Mouse (Mus musculus) CH12.LX (cell line): ENCODE data around the gene Xiap. TPM values are rescaled to one million over a fixed set of nuclear protein-coding genes. Genes with fewer than 3 reads are reported as not detected.

Experiments
- DNase-seq: peaks from one replicate; pipeline ENCODE4 v3.0.0-alpha.2; 2013; ENCODE audit errors: extremely low read depth
- H3K27ac ChIP-seq: 2 replicates; pipeline ENCODE4 v1.5.1; 2012; ENCODE audit warnings: low read depth, mild to moderate bottlenecking, control low read depth, moderate library complexity; ENCODE audit not compliant: insufficient read depth
- H3K27me3 ChIP-seq: replicated peaks from 2 replicates; pipeline ENCODE3; 2012; ENCODE audit warnings: inconsistent platforms
- H3K36me3 ChIP-seq, 2 experiments: replicated peaks in 1 of 2; 2 replicates each; pipeline versions ENCODE3 to v1.6.1; 2012; ENCODE audit warnings: inconsistent platforms in 1 of 2, low read length in 1 of 2, mild to moderate bottlenecking in 1 of 2, mixed read lengths in 1 of 2, moderate library complexity in 1 of 2; ENCODE audit not compliant: control insufficient read depth in 1 of 2, insufficient read depth in 1 of 2
- H3K4me1 ChIP-seq, 2 experiments: 2 replicates each; pipeline ENCODE4 v1.6.1; 2012; ENCODE audit warnings: inconsistent platforms in 1 of 2, moderate library complexity in 1 of 2; ENCODE audit not compliant: insufficient read depth in 2 of 2, control insufficient read depth in 1 of 2
- H3K4me2 ChIP-seq: 2 replicates; pipeline ENCODE4 v1.6.1; 2012; ENCODE audit warnings: low read depth, mild to moderate bottlenecking, control low read depth; ENCODE audit not compliant: poor library complexity, insufficient read depth, severe bottlenecking
- H3K4me3 ChIP-seq, 3 experiments: fragments of 150-350 bp in 1 of 3; sonication (generic) in 1 of 3; replicated peaks in 1 of 3; 2 replicates each; pipeline versions ENCODE3 to v1.5.1; 2011 to 2012; ENCODE audit warnings: low read depth in 2 of 3, low read length in 2 of 3, mild to moderate bottlenecking in 2 of 3, moderate library complexity in 2 of 3, control low read depth in 1 of 3, improper control_type of control experiment in 1 of 3, inconsistent platforms in 1 of 3, mixed read lengths in 1 of 3; ENCODE audit not compliant: poor library complexity in 1 of 3
- H3K79me2 ChIP-seq: replicated peaks from 2 replicates; pipeline ENCODE4 v1.6.1; 2012; ENCODE audit warnings: mild to moderate bottlenecking, moderate library complexity; ENCODE audit not compliant: control insufficient read depth, poor library complexity, insufficient read depth, severe bottlenecking; ENCODE audit errors: extremely low read depth
- H3K9ac ChIP-seq: 2 replicates; pipeline ENCODE4 v1.6.1; 2012; ENCODE audit warnings: low read depth, mild to moderate bottlenecking, control low read depth, moderate library complexity; ENCODE audit not compliant: insufficient read depth
- H3K9me3 ChIP-seq: replicated peaks from 2 replicates; pipeline ENCODE3; 2012; ENCODE audit warnings: low read length, inconsistent platforms, mixed read lengths
- CHD2 ChIP-seq: IDR thresholded peaks from 2 replicates; pipeline ENCODE4 v1.6.1; 2011; ENCODE audit warnings: low read length, improper control_type of control experiment
- E2F4 ChIP-seq: IDR thresholded peaks from 2 replicates; pipeline ENCODE4 v1.6.1; 2011; ENCODE audit warnings: low read depth, low read length, improper control_type of control experiment; ENCODE audit not compliant: insufficient replicate concordance
- EP300 ChIP-seq: IDR thresholded peaks from 2 replicates; pipeline ENCODE4 v1.6.1; 2011; ENCODE audit warnings: low read length, improper control_type of control experiment
- ETS1 ChIP-seq: conservative IDR thresholded peaks from 2 replicates; pipeline ENCODE4 v1.6.1; 2012; ENCODE audit warnings: low read depth, mild to moderate bottlenecking, inconsistent platforms, low read length, improper control_type of control experiment, moderate library complexity
- HCFC1 ChIP-seq: IDR thresholded peaks from 2 replicates; pipeline ENCODE4 v1.6.1; 2012; ENCODE audit warnings: low read depth, mild to moderate bottlenecking, inconsistent platforms, low read length, improper control_type of control experiment
- IRF4 ChIP-seq: IDR thresholded peaks from 2 replicates; pipeline ENCODE4 v1.6.1; 2014; ENCODE audit warnings: low read depth, mild to moderate bottlenecking, inconsistent platforms, low read length, improper control_type of control experiment
- JUN ChIP-seq: IDR thresholded peaks from 2 replicates; pipeline ENCODE4 v1.6.1; 2011; ENCODE audit warnings: low read depth, mild to moderate bottlenecking, low read length, improper control_type of control experiment, moderate library complexity; ENCODE audit not compliant: insufficient read depth
- KAT2A ChIP-seq: IDR thresholded peaks from 2 replicates; pipeline ENCODE4 v1.6.1; 2012; ENCODE audit warnings: low read length, improper control_type of control experiment, inconsistent platforms; ENCODE audit not compliant: insufficient replicate concordance
- MAFK ChIP-seq: IDR thresholded peaks from 2 replicates; pipeline ENCODE4 v1.6.1; 2011; ENCODE audit warnings: low read length, improper control_type of control experiment; ENCODE audit not compliant: insufficient replicate concordance
- MEF2A ChIP-seq: IDR thresholded peaks from 2 replicates; pipeline ENCODE4 v1.6.1; 2014; ENCODE audit warnings: low read depth, mild to moderate bottlenecking, inconsistent platforms, low read length, improper control_type of control experiment, borderline replicate concordance
- MYC ChIP-seq: IDR thresholded peaks from 2 replicates; pipeline ENCODE4 v1.6.1; 2011; ENCODE audit warnings: low read depth, mild to moderate bottlenecking, improper control_type of control experiment, low read length
- POLR2A ChIP-seq: IDR thresholded peaks from 2 replicates; pipeline ENCODE4 v1.6.1; 2011; ENCODE audit warnings: low read depth, mild to moderate bottlenecking, improper control_type of control experiment, low read length
- SIN3A ChIP-seq: IDR thresholded peaks from 2 replicates; pipeline ENCODE4 v1.6.1; 2012; ENCODE audit warnings: low read length, improper control_type of control experiment, inconsistent platforms
- TCF12 ChIP-seq: IDR thresholded peaks from 2 replicates; pipeline ENCODE4 v1.6.1; 2014; ENCODE audit warnings: low read depth, mild to moderate bottlenecking, inconsistent platforms, low read length, improper control_type of control experiment
- UBTF ChIP-seq: IDR thresholded peaks from 2 replicates; pipeline ENCODE4 v1.6.1; 2012; ENCODE audit warnings: low read depth, mild to moderate bottlenecking, inconsistent platforms, low read length, improper control_type of control experiment, moderate library complexity
- ZKSCAN1 ChIP-seq: IDR thresholded peaks from 2 replicates; pipeline ENCODE4 v1.6.1; 2012; ENCODE audit warnings: low read depth, inconsistent platforms, low read length, improper control_type of control experiment, borderline replicate concordance
- ZNF384 ChIP-seq: IDR thresholded peaks from 2 replicates; pipeline ENCODE4 v1.6.1; 2012; ENCODE audit warnings: low read depth, low read length, improper control_type of control experiment, inconsistent platforms
- dilution Hi-C: fragments of 300-500 bp; cut with MboI; formaldehyde crosslinking; loops from 2 replicates; pipeline ENCODE4 v1.14.3; 2020; ENCODE audit warnings: low sequenced_read_pairs; ENCODE audit not compliant: extremely low pct_unique_long_range_greater_than_20kb, extremely low pct_ligation_motif_present
- in situ Hi-C: fragments of 300-500 bp; cut with MboI; formaldehyde crosslinking; loops from 3 replicates; pipeline ENCODE4 v1.14.3; 2019; ENCODE audit warnings: low sequenced_read_pairs, low pct_ligation_motif_present, low pct_unique_long_range_greater_than_20kb, mixed read lengths
- polyA plus RNA-seq: library from polyadenylated mRNA; unstranded; fragments of >175 nt; gene quantifications from 2 replicates; pipeline ENCODE4 v1.2.1, GENCODE M21; 2012; ENCODE audit warnings: low read depth; ENCODE audit not compliant: insufficient read length
- total RNA-seq, 2 experiments: library from RNA; depleted of rRNA; stranded (reverse); fragments of 300-350 nt in 1 of 2; fragments of >200 nt in 1 of 2; gene quantifications; 2 replicates each; pipeline ENCODE4 v1.2.3; 2012 to 2014

Gene Xiap
- total and polyA plus RNA-seq, 3 experiments, result 11.7 to 26.7 (median 17.9) TPM

GRCm38 (mm10) chrX:42068875-42069257, 9.4 kb downstream of the Xiap start:
- H3K4me1 ChIP-seq, result peaks cover 0 to 9% of the 10 kb centered on the region in 2 experiments; a peak in 2 of 4 replicates
- peak overlapping the region; percentile 86 for H3K9ac ChIP-seq
- H3K79me2 ChIP-seq, result peaks cover 24% of the 10 kb centered on the region
- in situ Hi-C loops, result no loop called here
- H3K27ac ChIP-seq, result no peak overlapping the region; the same call in none of the 2 replicates
- no peaks in the 10 kb centered on the region for H3K9me3 ChIP-seq
- dilution Hi-C loops, result no loop called here
- DNase-seq, result peak; percentile 34
- TF ChIP-seq TCF12, result no peak
- no peak for TF ChIP-seq MEF2A
- TF ChIP-seq ETS1, result no peak
- TF ChIP-seq ZNF384, result peak; percentile 25; the same call in 1 of the 2 replicates
- no peak for TF ChIP-seq ZKSCAN1
- no peak for TF ChIP-seq EP300
- no peak for TF ChIP-seq HCFC1
- peaks cover 0 to 8% of the 10 kb centered on the region in 2 experiments for H3K36me3 ChIP-seq
- H3K4me3 ChIP-seq, result peak overlapping the region; percentile 43 to 72 (median 61)
- H3K4me2 ChIP-seq, result peak overlapping the region; percentile 24; the same call in 1 of the 2 replicates
- H3K27me3 ChIP-seq, result no peaks in the 10 kb centered on the region

GRCm38 (mm10) chrX:42087731-42088130, 28.3 kb downstream of the Xiap start:
- TF ChIP-seq POLR2A (no peak), CHD2 (no peak), ETS1 (no peak), ZNF384 (no peak), MAFK (no peak), SIN3A (no peak), E2F4 (no peak), KAT2A (no peak), JUN (no peak), IRF4 (no peak), HCFC1 (no peak), UBTF (no peak), MYC (no peak), MEF2A (no peak)
- TF ChIP-seq, all 38 proteins: peak for 0
- Histone ChIP-seq H3K4me3 (no peak overlapping the region), H3K4me2 (no peak overlapping the region), H3K27me3 (no peaks in the 10 kb centered on the region), H3K9me3 (no peaks in the 10 kb centered on the region), H3K9ac (no peak overlapping the region), H3K27ac (no peak overlapping the region), H3K36me3 (peaks cover 2 to 42% of the 10 kb centered on the region in 2 experiments), H3K4me1 (no peaks in the 10 kb centered on the region), H3K79me2 (0 out of 2 replicates have a peak, but pooled peaks cover 6% of the 10 kb centered on the region)
- dilution Hi-C loops, result no loop called here
- in situ Hi-C loops, result no loop called here
- DNase-seq, result no peak
